Mouse (Mus musculus) inflammation-experienced regulatory T-cells, adult 6 months (primary cell): ENCODE measurements around the gene Tmem231. TPM values are rescaled to one million over a fixed set of nuclear protein-coding genes. Genes with fewer than 3 reads are reported as not detected.

Source experiments
- ATAC-seq: one replicate; pipeline ENCODE4 v1.8.0; 2017
- polyA plus RNA-seq, 3 experiments: library from polyadenylated mRNA; unstranded; fragments of 100-300 nt; shearing (Covaris generic); gene quantifications; one replicate each; pipeline ENCODE4 v1.2.1; 2017

Tmem231 gene
- polyA plus RNA-seq, 3 experiments from 2014 or later = 0.97 to 2.0 (median 1.7) TPM

DNA sequence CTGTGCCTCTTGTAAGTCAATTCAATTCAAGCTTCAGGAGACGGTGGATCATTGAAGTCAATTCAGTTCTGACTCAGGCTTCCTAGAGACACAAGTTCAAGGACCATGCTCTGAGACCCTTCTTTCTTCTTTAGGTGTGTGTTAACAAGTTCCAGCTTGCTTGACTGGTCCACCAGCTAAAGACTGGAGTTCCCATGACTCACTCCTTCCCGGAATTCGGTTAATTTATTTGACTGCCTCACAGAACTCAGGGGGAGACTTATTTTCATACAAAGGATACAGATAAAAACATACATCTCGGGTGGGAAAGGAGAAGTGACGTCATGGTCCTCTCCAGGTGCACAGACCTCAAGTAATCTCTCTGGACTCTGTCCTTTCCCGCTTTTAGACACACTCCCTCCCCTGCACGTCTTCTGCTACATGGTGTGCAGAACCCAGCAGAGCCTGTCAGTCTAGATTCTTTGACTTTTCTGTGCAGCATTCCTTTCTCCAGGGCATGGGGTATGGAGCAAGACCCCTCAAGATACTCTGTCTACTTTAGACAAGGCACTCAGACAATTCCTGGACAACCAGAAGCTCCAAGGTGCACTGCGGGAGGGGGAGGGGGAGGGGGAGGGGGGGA, 28.1 kb downstream of the Tmem231 start:
- no peak for ATAC-seq

- no peak for ATAC-seq
These were observed 31.6 kb downstream of the Tmem231 start for GRCm38 (mm10) chr8:111902080-111902479.

- ATAC-seq = no peak
These were observed 35.1 kb downstream of the Tmem231 start for GRCm38 (mm10) chr8:111898586-111898985.

- no peak for ATAC-seq
These were observed 38.7 kb downstream of the Tmem231 start for GRCm38 (mm10) chr8:111894955-111895354.

DNA sequence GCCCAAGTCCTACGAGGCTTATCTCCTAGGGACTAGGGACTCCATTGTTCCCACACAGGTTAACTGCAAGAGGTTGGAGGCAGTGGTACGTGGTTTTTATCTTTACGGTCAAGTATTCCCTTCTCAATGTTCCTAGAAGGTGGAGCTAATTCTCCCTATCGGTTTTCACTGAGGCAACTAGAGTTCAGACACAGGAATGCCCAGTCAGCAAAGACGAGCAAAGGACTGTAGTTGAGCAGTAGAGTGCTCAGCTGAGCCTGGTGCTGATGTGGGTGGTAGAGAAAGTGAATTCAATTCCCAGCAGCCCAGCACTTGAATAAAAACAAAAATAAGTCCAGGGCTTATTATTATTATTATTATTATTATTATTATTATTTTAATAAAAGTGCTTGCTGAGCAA, 41.1 kb downstream of the Tmem231 start:
- no peak for ATAC-seq

DNA sequence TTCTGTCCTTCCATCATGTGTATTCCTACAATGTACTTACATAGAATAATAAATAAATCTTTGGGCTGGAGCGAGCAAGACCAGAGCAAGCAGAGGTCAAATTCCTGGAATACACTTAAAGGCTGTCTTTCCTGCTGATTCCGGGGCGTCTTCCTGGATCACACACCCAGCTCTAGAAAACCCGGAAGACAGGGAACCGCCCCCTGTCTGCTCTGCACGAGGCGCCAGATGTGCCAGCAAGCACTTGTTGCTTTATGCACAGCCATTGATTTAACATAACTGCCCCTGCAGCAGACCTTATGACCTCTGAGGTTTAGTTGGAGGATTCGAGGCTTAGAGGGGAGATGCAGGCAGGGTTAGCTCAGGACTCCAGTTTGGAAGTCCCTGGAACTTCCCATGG, 41.7 kb downstream of the Tmem231 start:
- ATAC-seq = no peak

- ATAC-seq = no peak
These were observed 42.8 kb downstream of the Tmem231 start for GRCm38 (mm10) chr8:111890911-111891303.

DNA sequence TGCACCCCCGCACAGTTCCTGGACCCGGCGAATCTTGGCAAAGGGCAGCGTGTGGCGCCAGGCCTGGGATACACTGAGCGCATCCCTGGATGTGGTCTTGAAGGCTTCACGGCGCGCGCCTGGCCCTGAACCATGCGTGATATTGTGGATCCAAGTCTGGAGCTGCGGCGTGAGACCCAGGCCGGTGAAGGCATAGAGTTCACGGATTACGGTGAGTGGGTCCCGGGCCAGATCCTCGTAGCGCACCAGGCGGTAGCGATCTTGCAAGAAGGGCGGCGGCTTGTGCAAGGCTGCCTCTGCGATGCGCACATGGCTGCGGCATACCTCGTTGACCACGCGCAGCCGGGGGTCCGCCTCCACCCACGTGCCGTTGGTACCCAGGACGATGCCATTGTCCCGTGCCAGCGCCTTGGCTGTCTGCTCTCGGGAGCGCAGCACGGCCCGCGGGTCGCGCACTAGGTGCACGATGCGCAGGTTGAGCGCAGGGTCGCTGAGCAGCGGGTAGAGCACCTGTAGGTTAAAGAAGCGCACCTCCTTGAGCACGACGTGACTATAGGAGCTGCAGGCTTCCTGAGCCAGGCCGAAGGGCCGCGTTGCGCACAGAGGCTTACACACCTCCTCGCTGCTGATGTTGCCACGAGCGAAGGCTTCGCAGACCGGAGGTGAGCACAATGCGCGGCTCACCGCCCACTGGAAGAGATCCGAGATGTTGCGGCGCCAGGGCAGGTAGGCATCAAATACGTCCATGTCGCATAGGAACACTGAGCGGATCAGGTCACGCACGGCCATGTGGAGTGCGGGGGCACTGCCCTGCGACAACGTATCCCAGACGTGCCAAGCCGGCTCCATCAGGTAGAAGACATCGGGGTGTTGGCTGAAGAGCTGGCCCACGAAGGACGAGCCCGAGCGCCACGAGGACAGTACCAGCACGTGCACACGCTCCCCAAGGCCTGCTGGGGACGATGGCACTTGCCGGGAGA, 43.5 kb downstream of the Tmem231 start:
- ATAC-seq = no peak

GRCm38 (mm10) chr8:111888091-111888650, 45.5 kb downstream of the Tmem231 start:
- no peak for ATAC-seq

DNA sequence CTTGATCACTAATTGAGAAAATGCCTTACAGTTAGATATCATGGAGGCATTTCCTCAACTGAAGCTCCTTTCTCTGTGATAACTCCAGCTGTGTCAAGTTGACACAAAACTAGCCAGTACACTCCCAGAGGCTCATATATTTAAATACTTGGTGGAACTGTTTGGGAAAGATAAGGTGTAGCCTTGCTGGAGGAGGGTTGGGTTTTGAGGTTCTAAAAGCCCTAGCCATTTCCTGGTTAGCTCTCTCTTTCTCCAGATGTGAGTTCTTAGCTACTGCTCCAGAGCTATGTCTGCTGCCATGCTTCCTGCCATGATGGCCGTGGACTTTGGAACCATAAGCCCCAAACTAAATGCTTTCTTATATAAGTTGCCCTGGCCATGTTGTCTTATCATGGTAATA, 46.2 kb downstream of the Tmem231 start:
- ATAC-seq = no peak

DNA sequence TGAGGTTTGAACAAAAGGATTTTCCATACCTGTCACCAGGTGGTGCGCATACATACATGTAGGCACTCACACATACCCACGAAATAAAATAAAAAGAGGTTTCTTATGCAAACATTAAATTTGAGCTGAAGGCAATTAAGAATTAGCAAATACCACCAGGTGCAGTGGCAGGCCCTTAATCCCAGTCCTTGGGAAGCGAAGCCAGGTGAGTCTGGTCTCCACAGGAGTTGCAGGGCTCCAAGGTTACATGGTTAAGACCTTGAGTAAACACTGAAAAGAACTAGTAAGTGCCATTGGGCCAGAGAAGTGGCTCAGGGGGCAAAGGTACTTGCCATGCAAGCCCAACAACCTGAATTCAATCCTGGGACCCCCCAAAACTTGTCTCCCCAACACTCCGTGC, 50.1 kb downstream of the Tmem231 start:
- no peak for ATAC-seq

DNA sequence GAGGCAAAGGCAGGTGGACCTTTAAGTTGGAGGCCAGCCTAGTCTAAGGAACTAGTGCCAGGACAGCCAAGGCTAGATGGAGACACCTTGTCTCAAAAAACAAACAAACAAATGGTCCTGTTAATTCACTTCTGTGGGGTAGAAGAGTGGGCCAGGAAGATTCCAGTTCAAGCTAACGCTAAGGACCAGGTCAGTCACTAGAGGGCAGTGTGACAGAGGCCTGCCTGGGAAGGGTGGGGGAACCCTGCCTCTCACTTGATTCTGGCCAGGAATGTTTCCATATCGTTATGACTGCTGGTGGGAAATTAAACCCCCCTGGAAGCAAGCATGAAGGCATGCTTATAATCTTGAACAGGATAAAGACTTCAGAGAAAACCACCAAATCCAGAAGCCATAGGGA, 52.1 kb downstream of the Tmem231 start:
- ATAC-seq = peak; percentile 45

GRCm38 (mm10) chr8:111877711-111878110, 56.0 kb downstream of the Tmem231 start:
- no peak for ATAC-seq

DNA sequence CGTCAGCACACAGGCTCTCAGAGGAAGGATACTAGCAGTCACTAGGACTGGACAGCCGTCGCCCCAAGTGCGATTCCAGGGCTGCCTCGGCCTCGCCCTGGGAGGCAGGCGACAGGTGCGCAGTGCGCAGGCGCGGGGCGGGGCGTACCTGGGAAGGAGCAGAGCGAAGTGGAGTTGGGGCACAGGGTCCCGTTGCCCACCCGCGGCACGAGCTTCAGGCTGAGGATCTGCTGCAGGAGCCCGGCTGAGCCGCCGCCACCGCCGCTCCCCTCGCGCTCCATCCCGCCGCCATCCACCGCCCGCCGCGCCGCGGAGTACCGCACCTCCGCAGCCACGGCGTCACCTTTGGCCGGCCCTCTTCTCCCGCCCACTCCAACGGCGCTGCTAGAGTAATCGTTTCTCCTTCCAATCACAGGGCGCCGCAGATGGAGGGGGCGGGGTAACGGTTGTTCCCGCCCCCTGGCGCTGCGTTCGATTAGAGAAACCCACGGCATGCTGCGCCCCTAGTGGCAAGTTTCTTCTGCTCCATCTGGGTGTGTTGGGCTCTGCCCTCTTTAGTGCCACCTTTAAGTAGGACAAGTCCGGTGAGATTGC, 57.2 kb downstream of the Tmem231 start, which contains the start of gene Tmem170:
Gene Tmem170 (minus strand): TSS at position 396 of the 594 bp plus-strand sequence.
- peak; percentile 96 for ATAC-seq

GRCm38 (mm10) chr8:111875758-111876157, 57.9 kb downstream of the Tmem231 start:
- peak; percentile 23 for ATAC-seq

GRCm38 (mm10) chr8:111871278-111871677, 62.4 kb downstream of the Tmem231 start:
- no peak for ATAC-seq

- ATAC-seq = no peak
These were observed 63.3 kb downstream of the Tmem231 start for GRCm38 (mm10) chr8:111870379-111870778.

- no peak for ATAC-seq
These were observed 65.0 kb downstream of the Tmem231 start for GRCm38 (mm10) chr8:111868664-111869063.

DNA sequence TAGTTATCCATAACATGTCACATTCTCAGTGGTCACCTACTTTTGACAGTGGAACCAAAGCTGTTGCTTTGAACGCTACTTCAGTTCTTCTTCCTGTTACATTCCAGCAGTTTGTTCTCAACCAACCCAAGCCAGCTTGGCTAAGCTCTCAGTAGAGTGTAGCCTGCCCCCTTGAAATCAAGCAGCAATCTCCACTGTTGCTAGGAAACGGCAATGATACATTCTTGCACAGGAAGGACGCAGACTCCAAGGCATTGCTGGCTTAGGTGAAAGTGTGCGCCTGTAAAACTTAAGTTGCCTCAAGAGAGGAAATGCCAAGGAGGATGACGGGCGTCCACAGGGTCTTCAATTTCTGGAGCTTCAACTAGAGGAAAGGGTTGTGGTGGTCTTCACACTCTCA, 67.8 kb downstream of the Tmem231 start:
- ATAC-seq = no peak

DNA sequence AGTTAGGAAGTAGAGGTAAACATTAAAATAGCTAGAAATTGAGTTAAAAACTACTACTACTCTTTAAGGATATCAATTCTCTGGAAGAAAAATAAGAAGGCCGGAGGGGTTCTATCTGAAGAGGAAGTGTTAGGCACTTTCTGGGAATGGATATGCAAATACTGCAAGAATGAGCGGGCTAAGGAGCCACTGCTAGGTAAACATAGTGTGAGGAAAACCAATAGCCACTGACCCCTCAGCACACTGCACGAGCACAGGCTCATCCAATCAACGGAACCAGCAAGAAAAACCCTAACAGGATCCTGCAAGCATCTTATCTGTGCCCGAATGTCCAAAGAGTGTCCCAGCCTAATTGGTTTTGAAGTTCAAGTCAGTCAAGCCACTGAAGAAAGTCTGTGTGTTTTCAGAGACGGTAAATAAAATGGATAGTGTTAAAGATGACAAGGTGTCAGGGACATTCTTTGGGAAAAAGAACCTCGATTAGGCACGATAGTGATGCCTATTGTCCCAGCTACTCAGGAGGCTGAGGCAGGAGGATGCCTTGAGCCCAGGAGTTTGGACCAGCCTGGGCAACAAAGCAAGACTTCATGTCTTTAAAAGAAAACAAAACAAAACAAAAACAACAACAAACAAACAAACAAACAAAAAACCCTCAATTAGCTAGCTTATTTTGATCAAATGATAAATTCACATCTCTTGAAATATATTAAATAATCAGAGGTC, 68.4 kb downstream of the Tmem231 start:
- no peak for ATAC-seq

GRCm38 (mm10) chr8:111864648-111865047, 69.0 kb downstream of the Tmem231 start:
- ATAC-seq = no peak

DNA sequence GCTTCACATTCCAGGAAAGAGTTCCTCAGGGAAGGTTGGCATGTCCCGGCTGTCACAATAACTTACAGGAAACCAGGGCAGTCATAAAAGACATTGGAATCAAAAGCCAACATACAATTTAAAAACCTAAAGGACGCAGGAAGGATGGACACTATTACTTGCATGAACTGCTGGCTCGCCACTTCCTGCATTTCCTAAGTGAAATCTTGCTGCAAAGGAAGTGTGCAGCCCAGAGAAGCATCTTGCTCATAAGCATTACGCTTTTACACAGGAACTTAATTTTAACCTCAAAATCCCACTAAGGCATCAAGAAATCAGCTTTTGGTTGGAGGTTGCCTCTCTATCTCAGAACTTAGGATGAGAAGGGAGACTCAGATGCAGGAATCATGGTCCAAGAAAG, 70.4 kb downstream of the Tmem231 start:
- ATAC-seq = no peak
